Mouse (Mus musculus): ENCODE data around the gene Grid2. TPM values are rescaled to one million over a fixed set of nuclear protein-coding genes. Genes with fewer than 3 reads are reported as not detected.

The Grid2 gene
- polyA plus RNA-seq, 1 experiment from 2014 or later: 0.90 TPM

GRCm38 (mm10) chr6:64596261-64596660, 1340.6 kb downstream of the Grid2 start:
- no peak for ATAC-seq (replicated peaks; ENCODE audit: low FRiP score)

GRCm38 (mm10) chr6:64596835-64597234, 1341.2 kb downstream of the Grid2 start:
- H3K9me3 ChIP-seq (ENCODE audit: control insufficient read depth, low read length): no peaks in the 10 kb centered on the region
- no peak overlapping the region for H3K27ac ChIP-seq (ENCODE audit: low read depth, low read length)
- H3K36me3 ChIP-seq (ENCODE audit: control insufficient read depth, insufficient read depth, low read length): no peaks in the 10 kb centered on the region
- H3K27me3 ChIP-seq (ENCODE audit: control insufficient read depth, insufficient read depth, low read length): no peaks in the 10 kb centered on the region
- H3K4me2 ChIP-seq (ENCODE audit: low read depth, low read length, severe bottlenecking): no peak overlapping the region
- no peak for DNase-seq (ENCODE audit: low spot score)
- H3K9ac ChIP-seq (ENCODE audit: low read length): no peak overlapping the region
- H3K4me1 ChIP-seq (replicated peaks; ENCODE audit: control insufficient read depth, insufficient read depth, low read length): no peaks in the 10 kb centered on the region
- H3K4me3 ChIP-seq (ENCODE audit: low read depth, low read length): no peak overlapping the region
- no peak for ATAC-seq (replicated peaks; ENCODE audit: low FRiP score)
- WGBS: 41% methylated on average over 2 of the region's 2 CpGs

More at GRCm38 (mm10) chr6:64596261-64596660, 1340.6 kb downstream of the Grid2 start:
- Histone ChIP-seq H3K36me3 (ENCODE audit: control insufficient read depth, insufficient read depth, low read length) (no peaks in the 10 kb centered on the region), H3K4me2 (ENCODE audit: low read depth, low read length, severe bottlenecking) (no peak overlapping the region), H3K27ac (ENCODE audit: low read depth, low read length) (no peak overlapping the region), H3K9me3 (ENCODE audit: control insufficient read depth, low read length) (no peaks in the 10 kb centered on the region), H3K27me3 (ENCODE audit: control insufficient read depth, insufficient read depth, low read length) (no peaks in the 10 kb centered on the region), H3K9ac (ENCODE audit: low read length) (no peak overlapping the region), H3K4me1 (replicated peaks; ENCODE audit: control insufficient read depth, insufficient read depth, low read length) (no peaks in the 10 kb centered on the region), H3K4me3 (ENCODE audit: low read depth, low read length) (no peak overlapping the region)
- 77% methylated on average over 7 of the region's 7 CpGs for WGBS
- DNase-seq (ENCODE audit: low spot score): no peak

- Histone ChIP-seq H3K9ac (ENCODE audit: low read length) (no peak overlapping the region), H3K27ac (ENCODE audit: low read depth, low read length) (no peak overlapping the region), H3K36me3 (ENCODE audit: control insufficient read depth, insufficient read depth, low read length) (no peaks in the 10 kb centered on the region), H3K9me3 (ENCODE audit: control insufficient read depth, low read length) (no peaks in the 10 kb centered on the region), H3K4me3 (ENCODE audit: low read depth, low read length) (no peak overlapping the region), H3K4me2 (ENCODE audit: low read depth, low read length, severe bottlenecking) (no peak overlapping the region), H3K27me3 (ENCODE audit: control insufficient read depth, insufficient read depth, low read length) (no peaks in the 10 kb centered on the region), H3K4me1 (replicated peaks; ENCODE audit: control insufficient read depth, insufficient read depth, low read length) (no peaks in the 10 kb centered on the region)
- 36% methylated on average over 4 of the region's 4 CpGs for WGBS
- no peak for ATAC-seq (replicated peaks; ENCODE audit: low FRiP score)
- DNase-seq (ENCODE audit: low spot score): no peak
Measured at GRCm38 (mm10) chr6:64598144-64598561, 1342.5 kb downstream of the Grid2 start.

- Histone ChIP-seq H3K4me3 (ENCODE audit: low read depth, low read length) (no peak overlapping the region), H3K27me3 (ENCODE audit: control insufficient read depth, insufficient read depth, low read length) (no peaks in the 10 kb centered on the region), H3K27ac (ENCODE audit: low read depth, low read length) (no peak overlapping the region), H3K4me2 (ENCODE audit: low read depth, low read length, severe bottlenecking) (no peak overlapping the region), H3K4me1 (replicated peaks; ENCODE audit: control insufficient read depth, insufficient read depth, low read length) (no peaks in the 10 kb centered on the region), H3K36me3 (ENCODE audit: control insufficient read depth, insufficient read depth, low read length) (no peaks in the 10 kb centered on the region), H3K9me3 (ENCODE audit: control insufficient read depth, low read length) (no peaks in the 10 kb centered on the region), H3K9ac (ENCODE audit: low read length) (no peak overlapping the region)
- DNase-seq (ENCODE audit: low spot score) (no peak), ATAC-seq (replicated peaks; ENCODE audit: low FRiP score) (no peak)
- WGBS: 73% methylated on average over 3 of the region's 3 CpGs
Measured at GRCm38 (mm10) chr6:64605753-64606152, 1350.1 kb downstream of the Grid2 start.

GRCm38 (mm10) chr6:64607041-64607440, 1351.4 kb downstream of the Grid2 start:
- Histone ChIP-seq H3K4me3 (ENCODE audit: low read depth, low read length) (no peak overlapping the region), H3K36me3 (ENCODE audit: control insufficient read depth, insufficient read depth, low read length) (no peaks in the 10 kb centered on the region), H3K27ac (ENCODE audit: low read depth, low read length) (no peak overlapping the region), H3K27me3 (ENCODE audit: control insufficient read depth, insufficient read depth, low read length) (no peaks in the 10 kb centered on the region), H3K9ac (ENCODE audit: low read length) (no peak overlapping the region), H3K9me3 (ENCODE audit: control insufficient read depth, low read length) (no peaks in the 10 kb centered on the region), H3K4me1 (replicated peaks; ENCODE audit: control insufficient read depth, insufficient read depth, low read length) (no peaks in the 10 kb centered on the region), H3K4me2 (ENCODE audit: low read depth, low read length, severe bottlenecking) (no peak overlapping the region)
- no peak for ATAC-seq (replicated peaks; ENCODE audit: low FRiP score)
- WGBS: 88% methylated on average over 1 of the region's 1 CpGs
- DNase-seq (ENCODE audit: low spot score): no peak

GRCm38 (mm10) chr6:64607942-64608341, 1352.3 kb downstream of the Grid2 start:
- H3K9ac ChIP-seq (ENCODE audit: low read length): no peak overlapping the region
- no peaks in the 10 kb centered on the region for H3K36me3 ChIP-seq (ENCODE audit: control insufficient read depth, insufficient read depth, low read length)
- 19% methylated on average over 1 of the region's 1 CpGs for WGBS
- no peaks in the 10 kb centered on the region for H3K27me3 ChIP-seq (ENCODE audit: control insufficient read depth, insufficient read depth, low read length)
- H3K9me3 ChIP-seq (ENCODE audit: control insufficient read depth, low read length): no peaks in the 10 kb centered on the region
- no peak overlapping the region for H3K4me2 ChIP-seq (ENCODE audit: low read depth, low read length, severe bottlenecking)
- no peak overlapping the region for H3K27ac ChIP-seq (ENCODE audit: low read depth, low read length)
- DNase-seq (ENCODE audit: low spot score) (no peak), ATAC-seq (replicated peaks; ENCODE audit: low FRiP score) (no peak)
- no peaks in the 10 kb centered on the region for H3K4me1 ChIP-seq (replicated peaks; ENCODE audit: control insufficient read depth, insufficient read depth, low read length)
- H3K4me3 ChIP-seq (ENCODE audit: low read depth, low read length): no peak overlapping the region

- no peak for DNase-seq (ENCODE audit: low spot score)
- no peaks in the 10 kb centered on the region for H3K9me3 ChIP-seq (ENCODE audit: control insufficient read depth, low read length)
- H3K4me1 ChIP-seq (replicated peaks; ENCODE audit: control insufficient read depth, insufficient read depth, low read length): no peaks in the 10 kb centered on the region
- H3K9ac ChIP-seq (ENCODE audit: low read length): no peak overlapping the region
- H3K4me2 ChIP-seq (ENCODE audit: low read depth, low read length, severe bottlenecking): no peak overlapping the region
- whole genome bisulfite sequencing: 74% methylated on average over 4 of the region's 4 CpGs
- no peak overlapping the region for H3K4me3 ChIP-seq (ENCODE audit: low read depth, low read length)
- no peak overlapping the region for H3K27ac ChIP-seq (ENCODE audit: low read depth, low read length)
- no peaks in the 10 kb centered on the region for H3K36me3 ChIP-seq (ENCODE audit: control insufficient read depth, insufficient read depth, low read length)
- ATAC-seq (replicated peaks; ENCODE audit: low FRiP score): no peak
- no peaks in the 10 kb centered on the region for H3K27me3 ChIP-seq (ENCODE audit: control insufficient read depth, insufficient read depth, low read length)
Measured at GRCm38 (mm10) chr6:64616843-64617242, 1361.2 kb downstream of the Grid2 start.

- no peak for ATAC-seq (replicated peaks; ENCODE audit: low FRiP score)
- Histone ChIP-seq H3K9me3 (ENCODE audit: control insufficient read depth, low read length) (no peaks in the 10 kb centered on the region), H3K27me3 (ENCODE audit: control insufficient read depth, insufficient read depth, low read length) (no peaks in the 10 kb centered on the region), H3K9ac (ENCODE audit: low read length) (no peak overlapping the region), H3K4me3 (ENCODE audit: low read depth, low read length) (no peak overlapping the region), H3K4me1 (replicated peaks; ENCODE audit: control insufficient read depth, insufficient read depth, low read length) (no peaks in the 10 kb centered on the region), H3K4me2 (ENCODE audit: low read depth, low read length, severe bottlenecking) (no peak overlapping the region), H3K27ac (ENCODE audit: low read depth, low read length) (no peak overlapping the region), H3K36me3 (ENCODE audit: control insufficient read depth, insufficient read depth, low read length) (no peaks in the 10 kb centered on the region)
- no peak for DNase-seq (ENCODE audit: low spot score)
- WGBS: 74% methylated on average over 8 of the region's 8 CpGs
Measured at GRCm38 (mm10) chr6:64617417-64618135, 1361.9 kb downstream of the Grid2 start.

- ATAC-seq (replicated peaks; ENCODE audit: low FRiP score) (no peak), DNase-seq (ENCODE audit: low spot score) (no peak)
- Histone ChIP-seq H3K36me3 (ENCODE audit: control insufficient read depth, insufficient read depth, low read length) (no peaks in the 10 kb centered on the region), H3K27ac (ENCODE audit: low read depth, low read length) (no peak overlapping the region), H3K4me3 (ENCODE audit: low read depth, low read length) (no peak overlapping the region), H3K4me2 (ENCODE audit: low read depth, low read length, severe bottlenecking) (no peak overlapping the region), H3K9me3 (ENCODE audit: control insufficient read depth, low read length) (no peaks in the 10 kb centered on the region), H3K9ac (ENCODE audit: low read length) (no peak overlapping the region), H3K27me3 (ENCODE audit: control insufficient read depth, insufficient read depth, low read length) (no peaks in the 10 kb centered on the region), H3K4me1 (replicated peaks; ENCODE audit: control insufficient read depth, insufficient read depth, low read length) (no peaks in the 10 kb centered on the region)
- 63% methylated on average over 3 of the region's 3 CpGs for WGBS
Measured at GRCm38 (mm10) chr6:64623404-64623803, 1367.7 kb downstream of the Grid2 start.

All from forebrain, embryonic 11.5 days (tissue).